Mouse (Mus musculus): ENCODE measurements around the gene Olfr137.

Gene Olfr137

DNA sequence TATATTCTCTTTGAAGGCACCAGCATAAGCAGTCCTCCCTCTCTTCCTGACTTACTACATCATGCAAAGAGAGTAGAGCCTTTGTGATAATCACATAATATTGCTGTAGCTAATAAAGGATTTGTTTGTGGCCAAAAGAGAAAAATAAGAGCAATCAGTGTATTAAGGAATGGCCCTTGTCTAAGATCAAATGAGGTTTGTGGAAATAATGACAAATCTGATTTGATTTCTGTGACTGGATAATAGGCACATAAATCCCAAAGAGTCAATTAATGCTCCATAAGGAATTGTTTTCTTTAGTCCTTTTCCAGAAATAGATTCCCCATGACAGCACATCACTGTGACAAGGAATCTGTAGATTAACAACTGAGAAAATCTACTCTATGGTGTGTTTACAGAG, at the start of gene Olfr137:
Olfr137 (minus strand) TSS at position 101 of the 400 bp plus-strand sequence.
- DNase-seq (ENCODE audit: low spot score), result no peak

DNA sequence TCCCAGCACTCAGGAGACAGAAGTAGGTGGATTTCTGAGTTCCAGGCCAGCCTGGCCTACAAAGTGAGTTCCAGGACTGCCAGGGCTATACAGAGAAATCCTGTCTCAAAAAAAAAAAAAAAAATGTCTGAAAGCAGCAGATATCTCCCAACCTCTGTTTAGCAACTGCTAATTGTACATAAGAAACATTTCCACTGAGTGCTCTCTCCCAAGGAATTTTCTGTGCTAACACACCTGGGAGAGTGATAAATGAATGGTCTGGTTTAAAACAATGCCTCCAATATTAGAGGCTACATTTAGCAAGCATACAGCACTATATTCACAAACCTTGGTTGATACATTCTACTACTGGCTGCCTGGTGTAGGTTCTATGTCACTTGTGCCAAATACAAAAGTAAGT, 22.2 kb upstream of the Olfr137 start, which contains the start of gene Olfr136:
Olfr136 (plus strand) TSS at position 301 of the 400 bp plus-strand sequence.
- DNase-seq (ENCODE audit: low spot score), result no peak

DNA sequence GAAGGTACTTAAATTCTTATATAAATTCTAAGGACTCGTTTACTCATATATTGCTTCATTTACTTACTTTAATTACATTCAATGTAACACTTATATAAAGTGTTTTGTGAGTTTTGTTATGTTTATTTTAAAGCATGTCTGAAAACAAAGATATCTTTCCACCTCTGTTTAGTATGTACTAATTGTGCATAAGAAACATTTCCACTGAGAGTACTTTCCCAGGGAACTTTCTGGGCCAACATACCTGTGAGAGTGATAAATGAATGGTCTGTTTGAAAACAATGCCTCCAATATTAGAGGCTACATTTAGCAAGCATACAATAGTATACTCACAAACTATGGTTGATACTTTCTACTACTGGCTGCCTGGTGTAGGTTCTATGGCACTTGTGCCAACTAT, 46.6 kb downstream of the Olfr137 start, which contains the start of gene Olfr138:
Olfr138 (plus strand) TSS at position 301 of the 400 bp plus-strand sequence.
- DNase-seq (ENCODE audit: low spot score), result no peak
